Mouse (Mus musculus): ENCODE measurements around the gene Yipf2. TPM values are rescaled to one million over a fixed set of nuclear protein-coding genes. Genes with fewer than 3 reads are reported as not detected.

Yipf2 gene
- polyA plus RNA-seq (2012; rRNA removed), result 22.5 and 35.9 TPM in 2 replicates

GRCm38 (mm10) chr9:21592703-21593121 is at the start of gene Yipf2, which contains the start of gene Timm29:
Gene Yipf2, minus strand, starts transcription at chr9:21592828.
Gene Timm29, plus strand, starts transcription at chr9:21592722.
- Histone ChIP-seq H3K4me3 (ENCODE audit: low read depth, low read length) (peak within 1 kb of the TSS; percentile 75), H3K4me1 (ENCODE audit: control insufficient read depth, insufficient read depth, insufficient read length, low read length) (peaks cover 4% of the 10 kb centered on the region; the same call in 1 of the 2 replicates), H3K36me3 (ENCODE audit: control insufficient read depth, insufficient read depth, low read length) (peaks cover 23% of the 10 kb centered on the region), H3K27me3 (ENCODE audit: control insufficient read depth, insufficient read depth, low read length) (no peaks in the 10 kb centered on the region), H3K27ac (ENCODE audit: insufficient read depth, low read depth, low read length) (peak within 1 kb of the TSS; percentile 74)
- under 1% methylated on average over 30 of the region's 30 CpGs for WGBS
- TF ChIP-seq POLR2A (IDR thresholded peaks at IDR 0.05; ENCODE audit: low read depth, low read length), result peak; percentile 62; the same call in 1 of the 2 replicates
- no peak for TF ChIP-seq CTCF (IDR thresholded peaks at IDR 0.05; ENCODE audit: extremely low read depth, insufficient read length, insufficient replicate concordance, low read depth, low read length)

GRCm38 (mm10) chr9:21639031-21639430 is 46.4 kb upstream of the Yipf2 start:
- no peaks in the 10 kb centered on the region for H3K4me1 ChIP-seq (ENCODE audit: control insufficient read depth, insufficient read depth, insufficient read length, low read length)
- H3K27me3 ChIP-seq (ENCODE audit: control insufficient read depth, insufficient read depth, low read length), result no peaks in the 10 kb centered on the region
- H3K27ac ChIP-seq (ENCODE audit: insufficient read depth, low read depth, low read length), result no peak overlapping the region
- TF ChIP-seq CTCF (IDR thresholded peaks at IDR 0.05; ENCODE audit: extremely low read depth, insufficient read length, insufficient replicate concordance, low read depth, low read length), result no peak
- no peak for TF ChIP-seq POLR2A (IDR thresholded peaks at IDR 0.05; ENCODE audit: low read depth, low read length)
- no peak overlapping the region for H3K4me3 ChIP-seq (ENCODE audit: low read depth, low read length)
- peaks cover 80% of the 10 kb centered on the region for H3K36me3 ChIP-seq (ENCODE audit: control insufficient read depth, insufficient read depth, low read length)
- WGBS, result 95% methylated on average over 11 of the region's 11 CpGs

- peaks cover 53% of the 10 kb centered on the region for H3K36me3 ChIP-seq (ENCODE audit: control insufficient read depth, insufficient read depth, low read length)
- 57% methylated on average over 7 of the region's 7 CpGs for WGBS
- no peaks in the 10 kb centered on the region for H3K4me1 ChIP-seq (ENCODE audit: control insufficient read depth, insufficient read depth, insufficient read length, low read length)
- H3K4me3 ChIP-seq (ENCODE audit: low read depth, low read length), result no peak overlapping the region
- no peak overlapping the region for H3K27ac ChIP-seq (ENCODE audit: insufficient read depth, low read depth, low read length)
- no peaks in the 10 kb centered on the region for H3K27me3 ChIP-seq (ENCODE audit: control insufficient read depth, insufficient read depth, low read length)
- TF ChIP-seq CTCF (IDR thresholded peaks at IDR 0.05; ENCODE audit: extremely low read depth, insufficient read length, insufficient replicate concordance, low read depth, low read length) (no peak), POLR2A (IDR thresholded peaks at IDR 0.05; ENCODE audit: low read depth, low read length) (no peak)
These were observed 43.0 kb upstream of the Yipf2 start for GRCm38 (mm10) chr9:21635639-21636038.

GRCm38 (mm10) chr9:21633106-21633505 is 40.5 kb upstream of the Yipf2 start:
- Histone ChIP-seq H3K36me3 (ENCODE audit: control insufficient read depth, insufficient read depth, low read length) (peaks cover 36% of the 10 kb centered on the region), H3K27ac (ENCODE audit: insufficient read depth, low read depth, low read length) (no peak overlapping the region)

GRCm38 (mm10) chr9:21630673-21631072 is 38.0 kb upstream of the Yipf2 start:
- Histone ChIP-seq H3K27me3 (ENCODE audit: control insufficient read depth, insufficient read depth, low read length) (no peaks in the 10 kb centered on the region), H3K36me3 (ENCODE audit: control insufficient read depth, insufficient read depth, low read length) (peaks cover 12% of the 10 kb centered on the region; the same call in 1 of the 2 replicates), H3K27ac (ENCODE audit: insufficient read depth, low read depth, low read length) (no peak overlapping the region), H3K4me1 (ENCODE audit: control insufficient read depth, insufficient read depth, insufficient read length, low read length) (0 out of 2 replicates have a peak, but pooled peaks cover 1% of the 10 kb centered on the region), H3K4me3 (ENCODE audit: low read depth, low read length) (no peak overlapping the region)
- no peak for TF ChIP-seq POLR2A (IDR thresholded peaks at IDR 0.05; ENCODE audit: low read depth, low read length)
- TF ChIP-seq CTCF (IDR thresholded peaks at IDR 0.05; ENCODE audit: extremely low read depth, insufficient read length, insufficient replicate concordance, low read depth, low read length), result peak; percentile 29; the same call in 1 of the 2 replicates
- WGBS, result 69% methylated on average over 3 of the region's 3 CpGs

More at GRCm38 (mm10) chr9:21633106-21633505, 40.5 kb upstream of the Yipf2 start:
- H3K27me3 ChIP-seq (ENCODE audit: control insufficient read depth, insufficient read depth, low read length), result no peaks in the 10 kb centered on the region
- H3K4me1 ChIP-seq (ENCODE audit: control insufficient read depth, insufficient read depth, insufficient read length, low read length), result no peaks in the 10 kb centered on the region
- TF ChIP-seq POLR2A (IDR thresholded peaks at IDR 0.05; ENCODE audit: low read depth, low read length), result no peak
- TF ChIP-seq CTCF (IDR thresholded peaks at IDR 0.05; ENCODE audit: extremely low read depth, insufficient read length, insufficient replicate concordance, low read depth, low read length), result no peak
- 89% methylated on average over 3 of the region's 3 CpGs for WGBS
- no peak overlapping the region for H3K4me3 ChIP-seq (ENCODE audit: low read depth, low read length)

- H3K36me3 ChIP-seq (ENCODE audit: control insufficient read depth, insufficient read depth, low read length), result no peaks in the 10 kb centered on the region
- TF ChIP-seq POLR2A (IDR thresholded peaks at IDR 0.05; ENCODE audit: low read depth, low read length) (no peak), CTCF (IDR thresholded peaks at IDR 0.05; ENCODE audit: extremely low read depth, insufficient read length, insufficient replicate concordance, low read depth, low read length) (no peak)
- no peak overlapping the region for H3K27ac ChIP-seq (ENCODE audit: insufficient read depth, low read depth, low read length)
- no peak overlapping the region for H3K4me3 ChIP-seq (ENCODE audit: low read depth, low read length)
- 73% methylated on average over 5 of the region's 5 CpGs for WGBS
- no peaks in the 10 kb centered on the region for H3K27me3 ChIP-seq (ENCODE audit: control insufficient read depth, insufficient read depth, low read length)
- 0 out of 2 replicates have a peak, but pooled peaks cover 1% of the 10 kb centered on the region for H3K4me1 ChIP-seq (ENCODE audit: control insufficient read depth, insufficient read depth, insufficient read length, low read length)
These were observed 34.6 kb upstream of the Yipf2 start for GRCm38 (mm10) chr9:21627145-21627795.

GRCm38 (mm10) chr9:21626571-21626970 is 33.9 kb upstream of the Yipf2 start:
- Histone ChIP-seq H3K4me3 (ENCODE audit: low read depth, low read length) (no peak overlapping the region), H3K4me1 (ENCODE audit: control insufficient read depth, insufficient read depth, insufficient read length, low read length) (0 out of 2 replicates have a peak, but pooled peaks cover 1% of the 10 kb centered on the region), H3K27me3 (ENCODE audit: control insufficient read depth, insufficient read depth, low read length) (no peaks in the 10 kb centered on the region), H3K36me3 (ENCODE audit: control insufficient read depth, insufficient read depth, low read length) (no peaks in the 10 kb centered on the region), H3K27ac (ENCODE audit: insufficient read depth, low read depth, low read length) (no peak overlapping the region)
- TF ChIP-seq CTCF (IDR thresholded peaks at IDR 0.05; ENCODE audit: extremely low read depth, insufficient read length, insufficient replicate concordance, low read depth, low read length), result no peak
- no peak for TF ChIP-seq POLR2A (IDR thresholded peaks at IDR 0.05; ENCODE audit: low read depth, low read length)
